Mouse (Mus musculus) lung, postnatal 4 days (tissue): ENCODE data around the gene Rusc1.
A peak's percentile ranks its signal among the peaks of the same experiment; 100 is the strongest.

Experiments used
- DNase-seq, 2 experiments: peaks; one replicate each; pipeline ENCODE4 v3.0.0; 2021

The Rusc1 gene

DNA sequence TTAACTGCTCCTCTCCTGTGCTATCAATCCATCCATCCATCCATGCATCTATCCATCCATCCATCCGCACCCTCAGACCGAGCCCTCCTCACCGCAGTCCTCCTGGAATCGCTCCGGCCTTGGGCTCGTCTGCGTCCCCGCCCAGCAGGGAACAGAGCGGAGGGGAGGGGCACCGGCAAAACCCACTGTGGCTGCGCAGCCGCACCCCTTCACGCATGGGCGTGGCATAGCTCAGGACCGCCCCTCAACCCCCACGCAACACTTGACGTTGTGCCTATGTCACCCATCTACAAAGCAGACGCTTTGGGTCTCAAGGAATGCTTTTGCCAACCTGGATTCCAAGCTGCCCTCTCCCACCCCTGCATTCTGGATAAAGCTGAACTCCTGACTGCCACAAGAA lies at the start of gene Rusc1:
TSS of gene Rusc1 (minus strand) at position 137 of the 400 bp plus-strand sequence.
- DNase-seq: peak; percentile 91 to 92

DNA sequence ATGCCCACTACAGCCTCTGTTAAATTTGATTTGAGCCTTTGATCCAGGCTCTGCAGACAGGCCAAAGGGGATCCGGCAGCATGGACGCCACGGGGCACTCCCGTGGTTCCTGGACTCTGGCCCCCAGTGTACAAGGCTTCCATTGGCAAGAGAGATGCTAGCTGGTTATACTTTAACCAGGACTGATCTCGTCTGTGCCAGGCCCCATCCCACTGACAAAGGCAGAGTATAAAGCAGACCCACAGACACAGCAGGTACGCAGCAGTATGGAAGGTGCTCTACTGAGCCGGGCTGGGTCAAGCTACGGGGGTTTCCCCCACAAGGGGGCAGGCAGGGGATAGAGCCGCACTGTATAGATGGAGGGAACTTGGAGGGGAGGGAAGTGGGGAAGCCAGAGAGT lies 43.3 kb upstream of the Rusc1 start:
- DNase-seq: no peak

DNA sequence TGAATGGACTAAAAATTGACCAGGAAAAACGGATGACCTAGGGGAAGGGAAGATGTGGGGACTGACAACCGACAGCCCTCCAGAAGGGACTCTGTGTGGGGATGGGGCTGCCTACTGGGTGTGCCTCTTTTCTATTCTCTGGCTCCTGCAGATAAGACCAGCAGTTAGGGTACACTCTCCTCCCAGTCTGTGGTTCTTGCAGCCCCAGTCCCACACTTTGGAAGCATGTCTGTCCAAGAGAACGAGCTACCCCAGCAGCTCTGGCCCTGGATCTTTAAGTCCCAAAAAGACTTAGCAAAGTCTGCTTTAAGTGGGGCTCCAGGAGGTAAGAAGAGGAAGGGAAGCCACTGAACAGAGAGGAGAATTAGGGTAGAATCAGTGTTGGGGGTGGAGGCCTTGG lies 42.8 kb upstream of the Rusc1 start, which contains the start of gene Pklr:
TSS of gene Pklr (plus strand) at position 185 of the 400 bp plus-strand sequence.
- no peak for DNase-seq

- no peak for DNase-seq
These were observed 40.6 kb upstream of the Rusc1 start for GRCm38 (mm10) chr3:89133752-89134151.

- no peak for DNase-seq
These were observed 39.9 kb upstream of the Rusc1 start for GRCm38 (mm10) chr3:89133063-89133450.

GRCm38 (mm10) chr3:89132285-89133062 lies 39.4 kb upstream of the Rusc1 start:
- DNase-seq: peak; percentile 33 to 37

DNA sequence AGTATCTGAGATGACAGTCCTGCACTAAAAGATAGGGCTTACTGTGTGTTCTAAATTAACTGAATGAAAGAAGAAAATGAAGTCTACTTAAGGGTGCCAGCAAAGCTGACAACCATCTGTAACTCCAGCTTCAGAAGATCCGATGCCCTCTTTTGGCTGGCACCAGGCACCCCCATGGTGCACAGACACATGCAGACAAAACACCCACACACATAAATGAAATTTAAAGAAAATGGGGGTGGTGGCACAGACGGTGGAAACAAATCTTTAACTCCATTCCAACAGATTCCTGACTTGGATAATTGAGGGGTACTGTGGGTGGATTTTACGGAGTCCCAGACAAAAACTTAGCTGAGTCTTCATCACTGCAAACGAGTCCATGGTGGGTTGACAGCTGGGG lies 38.7 kb upstream of the Rusc1 start:
- no peak for DNase-seq

GRCm38 (mm10) chr3:89129908-89130307 lies 36.8 kb upstream of the Rusc1 start:
- no peak for DNase-seq

- DNase-seq: no peak
These were observed 32.9 kb upstream of the Rusc1 start for GRCm38 (mm10) chr3:89125981-89126380.

DNA sequence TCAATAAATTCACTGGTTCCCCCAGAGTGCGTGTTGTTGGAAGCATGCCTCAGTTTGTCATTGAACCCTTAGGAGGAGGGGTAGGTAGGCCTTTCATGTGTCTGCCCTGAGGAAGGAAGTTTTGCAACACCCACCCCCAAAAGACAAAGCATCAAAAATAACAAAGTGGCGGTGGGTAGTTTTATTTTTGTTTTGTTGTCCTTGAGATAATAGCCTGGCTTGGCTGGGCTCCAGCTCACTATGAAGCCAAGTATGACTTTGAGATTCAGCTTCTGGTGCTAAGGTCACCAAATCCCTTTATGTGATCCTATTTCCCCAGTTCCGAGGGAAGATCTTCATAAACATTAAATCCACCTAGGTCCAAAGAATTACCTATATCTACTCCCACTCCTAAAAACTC lies 31.1 kb upstream of the Rusc1 start:
- DNase-seq: no peak

- DNase-seq: peak; percentile 47 to 60
These were observed 30.2 kb upstream of the Rusc1 start for GRCm38 (mm10) chr3:89123313-89123712.

DNA sequence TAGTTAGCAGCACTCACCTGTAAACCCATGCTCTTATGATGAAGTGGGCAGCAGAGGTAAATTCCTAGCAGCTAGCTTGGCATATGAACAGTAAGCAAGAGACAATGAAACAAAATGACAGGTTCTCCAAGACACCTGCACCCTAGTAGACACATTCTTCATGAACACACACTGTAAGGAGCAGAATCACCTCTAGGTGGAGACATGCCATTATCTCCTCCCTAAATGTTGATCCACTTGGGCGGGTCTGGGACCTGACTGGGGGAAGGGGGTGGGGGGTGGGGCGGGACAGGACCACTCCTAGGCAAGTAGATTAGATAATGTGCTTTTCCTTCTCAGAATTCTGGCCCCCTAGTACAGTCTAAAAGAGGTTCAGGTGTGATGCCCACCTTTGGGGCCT lies 22.4 kb upstream of the Rusc1 start:
- peak in 1 of 2 experiments; percentile 34 for DNase-seq

DNA sequence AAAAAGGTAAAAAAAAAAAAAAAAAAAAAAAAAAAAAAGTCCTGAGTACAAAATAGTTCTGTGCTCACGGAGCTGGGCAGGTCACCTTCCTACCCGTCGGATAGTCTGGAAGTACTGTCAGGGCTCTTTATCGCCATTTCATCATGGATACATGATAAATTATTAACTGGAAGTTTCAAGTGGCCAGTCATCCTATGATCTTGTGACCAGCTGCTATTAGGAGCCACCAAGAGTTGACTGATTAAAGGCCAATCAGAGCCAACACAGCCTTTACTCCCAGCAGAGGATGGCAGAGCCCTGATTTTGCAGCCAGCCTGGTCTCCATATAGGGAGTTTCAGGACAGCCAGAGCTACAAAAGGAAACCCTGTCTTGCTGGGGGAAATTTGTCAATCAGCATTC lies 19.9 kb upstream of the Rusc1 start:
- no peak for DNase-seq

DNA sequence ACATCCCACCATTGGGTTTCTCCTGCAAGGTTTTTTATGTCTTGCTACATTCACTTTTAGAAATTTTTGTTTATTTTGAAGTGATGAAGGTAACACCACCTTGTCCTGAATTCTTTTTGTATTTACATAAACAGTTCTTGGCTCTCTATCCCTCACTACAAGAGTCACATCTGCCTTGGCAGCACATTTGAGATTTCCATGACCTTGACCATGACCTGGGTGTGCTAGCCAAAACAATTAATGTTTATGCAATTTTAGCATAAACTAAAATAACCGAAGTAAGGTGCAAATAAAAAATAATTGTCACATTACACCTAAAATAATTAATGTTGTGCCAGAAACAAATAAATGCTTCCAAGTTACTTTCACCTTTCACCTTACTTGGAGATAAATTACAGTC lies 15.0 kb upstream of the Rusc1 start:
- no peak for DNase-seq

DNA sequence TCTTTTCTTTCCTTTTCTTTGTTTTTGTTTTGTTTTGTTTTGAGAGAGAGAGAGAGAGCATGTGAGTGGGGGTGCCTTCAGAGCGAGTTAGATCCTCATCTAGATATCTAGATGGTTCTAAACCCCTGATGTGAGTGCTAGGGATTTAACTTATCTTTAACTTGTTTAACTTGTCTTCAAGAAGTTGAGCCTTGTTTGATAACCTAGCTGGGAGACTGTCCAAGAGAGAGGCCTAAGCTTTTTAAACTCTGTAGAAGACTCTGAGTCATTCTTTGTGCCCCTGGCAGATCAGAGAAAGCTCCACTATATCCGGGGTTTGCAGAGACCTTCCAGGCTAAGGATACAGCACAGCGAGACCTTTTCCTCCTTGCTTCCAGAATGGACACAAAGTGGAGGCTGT lies 14.4 kb upstream of the Rusc1 start:
- DNase-seq: no peak

DNA sequence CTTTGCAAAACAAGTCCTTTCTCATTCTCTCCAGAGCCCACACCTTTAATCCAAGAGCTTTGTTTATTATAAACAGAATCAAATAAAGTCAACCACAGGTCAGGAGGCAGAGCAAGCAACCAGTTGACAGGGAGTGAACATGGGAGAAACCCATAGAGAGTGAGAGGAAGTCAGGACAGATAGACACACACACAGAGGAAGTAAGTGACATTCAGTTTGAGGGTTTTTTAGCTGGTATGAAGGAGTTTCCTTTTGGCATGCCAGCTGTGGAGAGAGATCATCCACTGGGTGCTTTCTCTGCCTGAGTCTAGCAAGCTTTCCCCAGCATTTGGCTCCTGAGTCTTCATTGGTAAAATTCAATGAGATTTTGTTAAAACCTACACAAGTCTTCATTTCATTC lies 13.8 kb upstream of the Rusc1 start:
- DNase-seq: no peak

GRCm38 (mm10) chr3:89103291-89103595 lies 10.1 kb upstream of the Rusc1 start:
- DNase-seq: no peak

- DNase-seq: no peak
These were observed 9.6 kb upstream of the Rusc1 start for GRCm38 (mm10) chr3:89102495-89103290.

DNA sequence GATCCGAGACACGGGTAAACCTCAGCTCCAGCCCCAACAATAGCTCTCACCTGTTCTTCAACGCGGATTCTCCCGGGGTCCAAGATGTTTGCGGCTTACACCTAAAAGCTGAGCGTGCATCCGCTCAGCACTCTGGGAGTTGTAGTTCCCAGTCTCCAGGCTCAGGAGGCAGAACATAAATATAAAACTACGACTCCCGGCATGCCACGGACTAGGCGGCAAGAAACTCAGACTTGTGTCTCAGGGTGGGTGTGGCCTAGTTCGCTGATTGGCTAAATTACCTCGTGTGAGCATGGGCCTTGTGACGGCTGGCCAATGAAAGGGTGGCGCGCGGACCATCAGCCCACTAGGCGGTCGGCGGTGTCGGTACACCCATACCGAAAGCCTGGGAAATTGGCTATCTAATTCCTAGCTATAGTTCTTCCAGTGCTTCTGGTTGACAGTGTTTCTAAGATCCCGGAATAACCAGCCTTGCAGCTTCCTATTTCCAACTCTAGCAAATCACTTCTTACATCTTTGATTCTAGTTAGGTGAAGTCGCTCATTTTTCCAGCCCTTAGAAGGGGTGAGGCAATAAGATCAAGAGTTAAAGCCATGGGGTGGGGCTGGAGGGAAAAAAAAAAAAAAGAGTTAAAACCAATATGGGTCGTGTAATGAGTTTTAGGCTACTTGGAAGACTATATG lies 8.8 kb upstream of the Rusc1 start, which contains the start of gene Fdps:
TSS of gene Fdps (minus strand) at position 148 of the 683 bp plus-strand sequence.
- DNase-seq: peak; percentile 96 to 97

GRCm38 (mm10) chr3:89101459-89101811 lies 8.3 kb upstream of the Rusc1 start:
- no peak for DNase-seq

DNA sequence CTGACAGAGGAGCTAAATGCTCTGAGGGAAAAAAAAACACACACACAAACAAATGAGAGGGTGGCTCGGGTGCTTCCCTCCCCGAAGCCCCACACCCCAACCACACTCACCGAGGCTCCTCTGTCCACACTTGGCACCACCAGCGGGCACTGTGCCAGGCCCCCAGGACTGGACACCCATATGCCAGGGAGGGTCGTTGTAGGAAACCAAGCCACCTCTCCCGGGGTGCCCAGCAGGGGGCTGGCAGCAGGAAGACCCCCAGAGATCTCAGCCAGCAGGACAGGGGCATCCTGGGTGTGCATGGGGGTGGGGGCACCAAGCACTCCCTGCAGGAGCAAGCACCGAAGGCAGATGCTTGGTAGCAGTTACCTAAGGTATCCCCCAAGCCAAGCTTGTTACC lies 7.7 kb upstream of the Rusc1 start, which contains the start of gene Gm43738:
TSS of gene Gm43738 (minus strand) at position 289 of the 400 bp plus-strand sequence.
- peak in 1 of 2 experiments; percentile 33 for DNase-seq

GRCm38 (mm10) chr3:89094021-89094420 lies 910 bp upstream of the Rusc1 start:
- no peak for DNase-seq

GRCm38 (mm10) chr3:89092509-89093090 lies 511 bp downstream of the Rusc1 start:
- DNase-seq: no peak
